ENCODE assay signal across 8 mouse cellular contexts in genomic region chr7:141338576-141339131, GRCm38 (mm10). TPM values are rescaled to one million over a fixed set of nuclear protein-coding genes. Genes with fewer than 3 reads are reported as not detected.
DNase-seq lines count a peak whose midpoint lies in the region; ATAC-seq and TF ChIP-seq lines count a peak whose summit lies in the region.

Gene Eps8l2 (plus strand): TSS chr7:141338880.

- no peak within 1 kb of the TSS for H3K9ac ChIP-seq in forebrain, postnatal 0 days
- peak within 1 kb of the TSS; percentile 40 for H3K9ac ChIP-seq in embryonic facial prominence, embryonic 12.5 days
- H3K9ac ChIP-seq in hindbrain, embryonic 14.5 days, result peak within 1 kb of the TSS; percentile 26; the same call in 1 of the 2 replicates
- no peak within 1 kb of the TSS for H3K9ac ChIP-seq in midbrain, embryonic 16.5 days (ENCODE audit: low read depth, low read length)

- H3K36me3 ChIP-seq in forebrain, embryonic 10.5 days (replicated peaks), result peaks cover 23% of the 10 kb centered on the region
- 0 out of 2 replicates have a peak, but pooled peaks cover 10% of the 10 kb centered on the region for H3K36me3 ChIP-seq in forebrain, postnatal 0 days (ENCODE audit: insufficient read depth)
- H3K36me3 ChIP-seq in embryonic facial prominence, embryonic 12.5 days, result peaks cover 14% of the 10 kb centered on the region; the same call in 1 of the 2 replicates
- peaks cover 18% of the 10 kb centered on the region; the same call in 1 of the 2 replicates for H3K36me3 ChIP-seq in hindbrain, embryonic 14.5 days (replicated peaks; ENCODE audit: control insufficient read depth, insufficient read depth)
- no peaks in the 10 kb centered on the region for H3K36me3 ChIP-seq in midbrain, embryonic 16.5 days (ENCODE audit: control insufficient read depth, insufficient read depth, low read length)

- peak within 1 kb of the TSS; percentile 40; the same call in 1 of the 2 replicates for H3K27ac ChIP-seq in forebrain, embryonic 10.5 days
- H3K27ac ChIP-seq in forebrain, postnatal 0 days (ENCODE audit: low read depth, low read length), result no peak within 1 kb of the TSS
- H3K27ac ChIP-seq in embryonic facial prominence, embryonic 12.5 days, result no peak within 1 kb of the TSS
- H3K27ac ChIP-seq in hindbrain, embryonic 14.5 days, result no peak within 1 kb of the TSS
- H3K27ac ChIP-seq in midbrain, embryonic 16.5 days (ENCODE audit: low read length), result no peak within 1 kb of the TSS

- H3K4me2 ChIP-seq in forebrain, postnatal 0 days (ENCODE audit: low read depth), result no peak within 1 kb of the TSS
- H3K4me2 ChIP-seq in embryonic facial prominence, embryonic 12.5 days (replicated peaks), result peak within 1 kb of the TSS; percentile 55
- H3K4me2 ChIP-seq in hindbrain, embryonic 14.5 days (replicated peaks), result peak within 1 kb of the TSS; percentile 18; the same call in 1 of the 2 replicates
- H3K4me2 ChIP-seq in midbrain, embryonic 16.5 days (ENCODE audit: low read length), result peak within 1 kb of the TSS; percentile 32

- H3K9me3 ChIP-seq in forebrain, embryonic 10.5 days, result no peaks in the 10 kb centered on the region
- no peaks in the 10 kb centered on the region for H3K9me3 ChIP-seq in forebrain, postnatal 0 days (ENCODE audit: low read length)
- H3K9me3 ChIP-seq in embryonic facial prominence, embryonic 12.5 days, result no peaks in the 10 kb centered on the region
- H3K9me3 ChIP-seq in hindbrain, embryonic 14.5 days (ENCODE audit: control insufficient read depth, low read length), result no peaks in the 10 kb centered on the region
- no peaks in the 10 kb centered on the region for H3K9me3 ChIP-seq in midbrain, embryonic 16.5 days (replicated peaks; ENCODE audit: control insufficient read depth, low read length, poor library complexity, severe bottlenecking)

- peaks cover 31% of the 10 kb centered on the region for H3K4me1 ChIP-seq in forebrain, embryonic 10.5 days
- H3K4me1 ChIP-seq in forebrain, postnatal 0 days (ENCODE audit: insufficient read depth), result no peaks in the 10 kb centered on the region
- peaks cover 13% of the 10 kb centered on the region for H3K4me1 ChIP-seq in embryonic facial prominence, embryonic 12.5 days
- peaks cover 3% of the 10 kb centered on the region; the same call in 1 of the 2 replicates for H3K4me1 ChIP-seq in hindbrain, embryonic 14.5 days (replicated peaks; ENCODE audit: control insufficient read depth, insufficient read depth, low read length)
- no peaks in the 10 kb centered on the region for H3K4me1 ChIP-seq in midbrain, embryonic 16.5 days (ENCODE audit: control insufficient read depth, insufficient read depth, low read length)

- no peak for DNase-seq in forebrain, embryonic 10.5 days (ENCODE audit: extremely low spot score, low spot score)
- DNase-seq in forebrain, postnatal 0 days, result no peak
- no peak for DNase-seq in hindbrain, embryonic 14.5 days (ENCODE audit: low spot score)
- peak; percentile 70 for DNase-seq in liver
- DNase-seq in urinary bladder, postnatal 25 days (ENCODE audit: low spot score), result peak; percentile 64
- no peak for DNase-seq in layer of hippocampus, adult 11-12 months (ENCODE audit: low spot score)

- peak within 1 kb of the TSS; percentile 32 for H3K4me3 ChIP-seq in forebrain, embryonic 10.5 days
- no peak within 1 kb of the TSS for H3K4me3 ChIP-seq in forebrain, postnatal 0 days (ENCODE audit: low read depth, low read length)
- peak within 1 kb of the TSS; percentile 21 for H3K4me3 ChIP-seq in embryonic facial prominence, embryonic 12.5 days
- H3K4me3 ChIP-seq in hindbrain, embryonic 14.5 days (replicated peaks; ENCODE audit: low read length), result no peak within 1 kb of the TSS
- H3K4me3 ChIP-seq in midbrain, embryonic 16.5 days (ENCODE audit: low read depth, low read length), result no peak within 1 kb of the TSS

- TF ChIP-seq CTCF in forebrain, postnatal 0 days (IDR thresholded peaks at IDR 0.05; ENCODE audit: low read depth), result no peak

- WGBS in forebrain, embryonic 10.5 days, result 2% methylated on average over 23 of the region's 23 CpGs
- WGBS in forebrain, postnatal 0 days, result 10% methylated on average over 23 of the region's 23 CpGs
- WGBS in embryonic facial prominence, embryonic 12.5 days, result 3% methylated on average over 23 of the region's 23 CpGs
- WGBS in hindbrain, embryonic 14.5 days, result 7% methylated on average over 20 of the region's 23 CpGs
- WGBS in midbrain, embryonic 16.5 days, result 4% methylated on average over 23 of the region's 23 CpGs

- peaks cover 45% of the 10 kb centered on the region for H3K27me3 ChIP-seq in forebrain, embryonic 10.5 days (ENCODE audit: poor library complexity, severe bottlenecking)
- H3K27me3 ChIP-seq in forebrain, postnatal 0 days (ENCODE audit: insufficient read depth, low read length), result no peaks in the 10 kb centered on the region
- peaks cover 16% of the 10 kb centered on the region for H3K27me3 ChIP-seq in embryonic facial prominence, embryonic 12.5 days
- 0 out of 2 replicates have a peak, but pooled peaks cover 3% of the 10 kb centered on the region for H3K27me3 ChIP-seq in hindbrain, embryonic 14.5 days (ENCODE audit: control insufficient read depth, insufficient read depth, low read length)
- H3K27me3 ChIP-seq in midbrain, embryonic 16.5 days (ENCODE audit: control insufficient read depth, insufficient read depth, low read depth, low read length), result peaks cover 8% of the 10 kb centered on the region; the same call in 1 of the 2 replicates

- ATAC-seq in forebrain, postnatal 0 days, result no peak
- ATAC-seq in embryonic facial prominence, embryonic 12.5 days (ENCODE audit: insufficient number of reproducible peaks, insufficient read depth, low FRiP score, low TSS enrichment), result peak; percentile 67
- ATAC-seq in hindbrain, embryonic 14.5 days (ENCODE audit: low FRiP score), result no peak
- no peak for ATAC-seq in midbrain, embryonic 16.5 days

RNA-seq across cellular contexts. Expression of gene Eps8l2, which starts in this region (rescaled TPM):
- 4.2 and 4.5 TPM in 2 replicates for polyA plus RNA-seq in forebrain, embryonic 10.5 days (2016; fragmentation: Nextera tagmentation; extraction: Ambion mirVana)
- 1.0 and 1.1 TPM in 2 replicates for total RNA-seq in forebrain, postnatal 0 days (2014; rRNA removed)
- 0.74 and 0.82 TPM in 2 replicates for polyA plus RNA-seq in forebrain, postnatal 0 days (2015; fragmentation: Nextera tagmentation; extraction: Ambion mirVana)
- polyA plus RNA-seq in embryonic facial prominence, embryonic 12.5 days (2016; fragmentation: Nextera tagmentation; extraction: Ambion mirVana), result 5.6 and 5.7 TPM in 2 replicates
- polyA plus RNA-seq in hindbrain, embryonic 14.5 days (2014; fragmentation: Nextera tagmentation; extraction: Ambion mirVana), result 0.98 and 1.2 TPM in 2 replicates
- 0.61 and 1.0 TPM in 2 replicates for polyA plus RNA-seq in midbrain, embryonic 16.5 days (2015; fragmentation: Nextera tagmentation; extraction: Ambion mirVana)

Comparison
In these comparisons a context has a peak if more than half of its experiments do, and no peak if none do; other contexts are left out.
1. H3K4me3 ChIP-seq: peak in forebrain, embryonic 10.5 days (single experiment) and embryonic facial prominence, embryonic 12.5 days (single experiment); none in forebrain, postnatal 0 days (single experiment), hindbrain, embryonic 14.5 days (single experiment) and midbrain, embryonic 16.5 days (single experiment).
2. DNase-seq: peak in liver (single experiment) and urinary bladder, postnatal 25 days (single experiment); none in forebrain, embryonic 10.5 days (single experiment), forebrain, postnatal 0 days (single experiment), hindbrain, embryonic 14.5 days (single experiment) and layer of hippocampus, adult 11-12 months (single experiment).
3. H3K9ac ChIP-seq: peak in embryonic facial prominence, embryonic 12.5 days (single experiment) and hindbrain, embryonic 14.5 days (single experiment); none in forebrain, postnatal 0 days (single experiment) and midbrain, embryonic 16.5 days (single experiment).